Mouse (Mus musculus) midbrain, postnatal 0 days (tissue): ENCODE data around the gene Cisd2. TPM values are rescaled to one million over a fixed set of nuclear protein-coding genes. Genes with fewer than 3 reads are reported as not detected.
A peak's percentile ranks its signal among the peaks of the same experiment; 100 is the strongest.

Experiments used
- ATAC-seq: fragments of 200-750 bp; cut with Nextera tagmentation; 2 replicates; pipeline ENCODE4 v1.8.0; 2017; ENCODE audit warnings: moderate number of reproducible peaks, mild to moderate bottlenecking, moderate TSS enrichment, moderate library complexity; ENCODE audit not compliant: low FRiP score
- DNase-seq: peaks from one replicate; pipeline ENCODE4 v3.0.0-alpha.2; 2015; ENCODE audit warnings: low spot score
- H3K27ac ChIP-seq: fragments of 300-500 bp; sonication (generic); 2 replicates; pipeline ENCODE4 v1.5.1; 2014; ENCODE audit warnings: low read depth, mild to moderate bottlenecking, low read length, mixed read lengths
- H3K27me3 ChIP-seq: fragments of 300-500 bp; sonication (generic); 2 replicates; pipeline ENCODE4 v1.6.1; 2014; ENCODE audit warnings: low read length, control low read depth, mixed read lengths; ENCODE audit not compliant: insufficient read depth
- H3K36me3 ChIP-seq: fragments of 300-500 bp; sonication (generic); 2 replicates; pipeline ENCODE4 v1.6.1; 2014; ENCODE audit warnings: low read length, control low read depth, mixed read lengths; ENCODE audit not compliant: insufficient read depth
- H3K4me1 ChIP-seq: fragments of 300-500 bp; sonication (generic); 2 replicates; pipeline ENCODE4 v1.6.1; 2014; ENCODE audit warnings: mild to moderate bottlenecking, control low read depth, antibody characterized with exemption, low read length, mixed read lengths; ENCODE audit not compliant: insufficient read depth
- H3K4me2 ChIP-seq: fragments of 300-500 bp; sonication (generic); 2 replicates; pipeline ENCODE4 v1.6.1; 2014; ENCODE audit warnings: low read depth, mild to moderate bottlenecking, low read length, mixed read lengths; ENCODE audit not compliant: poor library complexity, severe bottlenecking
- H3K4me3 ChIP-seq: fragments of 300-500 bp; sonication (generic); 2 replicates; pipeline ENCODE4 v1.5.1; 2014; ENCODE audit warnings: low read depth, mild to moderate bottlenecking, low read length, moderate library complexity
- H3K9ac ChIP-seq: fragments of 300-500 bp; sonication (generic); replicated peaks from 2 replicates; pipeline ENCODE4 v1.6.1; 2014; ENCODE audit warnings: mild to moderate bottlenecking, low read length, moderate library complexity, mixed read lengths; ENCODE audit not compliant: poor library complexity, severe bottlenecking
- H3K9me3 ChIP-seq: fragments of 300-500 bp; sonication (generic); 2 replicates; pipeline ENCODE4 v1.6.1; 2016; ENCODE audit warnings: low read length, control low read depth
- CTCF ChIP-seq: IDR thresholded peaks from 2 replicates; pipeline ENCODE4 v1.5.1; 2016; ENCODE audit warnings: antibody characterized with exemption, mild to moderate bottlenecking
- WGBS: fragments of 180-500 bp; shearing (Covaris S2); extraction: QIAGEN DNeasy Blood & Tissue Kit; methylation state at CpG from one replicate; pipeline ENCODE4 v1.1.7; 2014; 5-methylcytosine and 5-hydroxymethylcytosine counted together
- polyA plus RNA-seq: library from polyadenylated mRNA; unstranded; fragments of >200 nt; fragmentation: Nextera tagmentation; extraction: Ambion mirVana; gene quantifications from 2 replicates; pipeline ENCODE4 v1.2.1, GENCODE M21; 2015
- total RNA-seq: library from RNA; depleted of rRNA; stranded (reverse); fragments of >200 nt; gene quantifications from 2 replicates; pipeline ENCODE4 v1.2.3, GENCODE M21; 2014; rRNA removed

The Cisd2 gene
- total RNA-seq = 26.8 and 31.7 TPM in 2 replicates
- 40.0 and 43.7 TPM in 2 replicates for polyA plus RNA-seq

DNA sequence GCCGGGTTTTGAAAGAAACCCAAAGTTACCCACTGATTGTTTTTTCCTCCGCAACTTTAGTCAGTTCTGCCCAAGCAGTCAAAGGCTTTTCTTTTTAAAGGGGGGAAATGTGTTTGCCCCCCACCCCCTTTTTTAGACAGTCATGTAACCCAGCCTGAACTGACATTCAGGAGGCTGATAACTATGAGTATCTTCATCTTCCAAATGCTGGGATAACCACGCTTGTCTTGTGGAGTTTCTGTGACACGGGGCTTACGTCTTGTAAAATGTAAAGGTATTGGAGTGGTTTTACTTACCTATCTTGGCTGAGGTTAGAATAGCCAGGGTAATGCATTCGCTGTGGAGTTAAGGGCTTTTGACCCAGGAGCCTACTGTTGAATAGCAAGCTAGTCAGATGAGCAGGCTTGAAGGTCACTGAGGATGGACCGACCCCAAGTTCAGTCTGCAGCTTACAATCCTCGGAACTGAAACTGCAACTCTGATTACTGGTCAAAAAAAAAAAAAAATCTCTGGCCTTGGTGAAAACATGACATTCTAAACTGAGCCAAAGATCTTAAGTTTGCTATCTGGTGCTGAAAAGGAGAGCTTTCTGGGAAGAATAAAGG lies at the start of gene Cisd2:
TSS of gene Cisd2 (minus strand) at position 318 of the 605 bp plus-strand sequence.
- H3K4me1 ChIP-seq = peaks cover 2% of the 10 kb centered on the region; the same call in 1 of the 2 replicates
- TF ChIP-seq CTCF = no peak
- peak within 1 kb of the TSS; percentile 70 for H3K4me3 ChIP-seq
- H3K4me2 ChIP-seq = peak within 1 kb of the TSS; percentile 83
- WGBS = 3% methylated on average over 8 of the region's 8 CpGs
- ATAC-seq = peak; percentile 21
- no peaks in the 10 kb centered on the region for H3K9me3 ChIP-seq
- H3K36me3 ChIP-seq = no peaks in the 10 kb centered on the region
- peak within 1 kb of the TSS; percentile 97 for H3K27ac ChIP-seq
- H3K27me3 ChIP-seq = no peaks in the 10 kb centered on the region
- H3K9ac ChIP-seq = peak within 1 kb of the TSS; percentile 75
- no peak for DNase-seq

- no peak for DNase-seq
- no peaks in the 10 kb centered on the region for H3K4me1 ChIP-seq
- 82% methylated on average over 1 of the region's 1 CpGs for WGBS
- H3K27me3 ChIP-seq = no peaks in the 10 kb centered on the region
- H3K4me3 ChIP-seq = no peak overlapping the region
- H3K27ac ChIP-seq = no peak overlapping the region
- ATAC-seq = no peak
- H3K4me2 ChIP-seq = no peak overlapping the region
- no peaks in the 10 kb centered on the region for H3K36me3 ChIP-seq
- no peak for TF ChIP-seq CTCF
- H3K9me3 ChIP-seq = no peaks in the 10 kb centered on the region
- H3K9ac ChIP-seq = no peak overlapping the region
Observed at GRCm38 (mm10) chr3:135470823-135471222, 47.1 kb upstream of the Cisd2 start.

DNA sequence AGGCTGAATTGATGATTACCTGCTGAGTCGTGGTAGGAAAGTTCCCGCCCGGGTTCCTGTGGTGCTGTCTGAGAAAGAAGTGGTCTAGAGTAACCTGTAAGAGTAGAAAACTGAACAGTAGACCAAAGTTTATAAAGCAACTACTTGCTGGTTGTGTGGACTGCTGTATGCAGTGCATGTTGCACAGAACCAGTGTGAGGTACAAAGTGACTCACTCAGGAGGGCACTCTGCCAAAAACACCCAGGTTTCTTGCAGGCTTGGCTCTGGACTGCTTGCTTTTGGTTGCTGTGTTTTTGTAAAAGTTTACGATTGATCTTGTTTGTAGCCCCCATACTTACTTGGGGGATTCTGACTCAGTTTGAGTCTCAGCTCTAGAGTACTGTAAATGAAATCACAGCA lies 46.2 kb upstream of the Cisd2 start:
- no peaks in the 10 kb centered on the region for H3K36me3 ChIP-seq
- H3K4me2 ChIP-seq = no peak overlapping the region
- no peak overlapping the region for H3K9ac ChIP-seq
- no peak overlapping the region for H3K4me3 ChIP-seq
- H3K4me1 ChIP-seq = no peaks in the 10 kb centered on the region
- DNase-seq (peak; percentile 70), ATAC-seq (no peak)
- H3K9me3 ChIP-seq = no peaks in the 10 kb centered on the region
- 49% methylated on average over 4 of the region's 4 CpGs for WGBS
- H3K27ac ChIP-seq = no peak overlapping the region
- TF ChIP-seq CTCF = no peak
- H3K27me3 ChIP-seq = no peaks in the 10 kb centered on the region

DNA sequence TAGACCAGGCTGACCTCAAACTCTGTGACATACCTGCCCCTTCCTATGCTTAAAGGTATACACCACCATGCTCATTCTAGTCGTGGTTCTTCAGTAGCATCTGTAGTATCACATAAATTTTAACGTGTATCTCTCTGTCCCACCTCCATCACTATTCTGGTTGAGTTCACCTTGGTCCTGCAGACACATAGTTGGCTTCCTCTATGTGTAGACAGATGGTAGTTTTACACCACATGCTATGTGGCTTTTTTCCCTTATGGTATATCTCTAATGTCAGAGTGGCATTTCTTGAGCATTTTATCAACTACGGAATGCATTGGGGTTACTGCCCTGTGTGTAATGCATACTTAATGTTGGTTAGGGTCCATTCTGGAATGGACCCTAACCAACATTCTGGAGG lies 45.4 kb upstream of the Cisd2 start:
- ATAC-seq (no peak), DNase-seq (no peak)
- no peak for TF ChIP-seq CTCF
- Histone ChIP-seq H3K27ac (no peak overlapping the region), H3K27me3 (no peaks in the 10 kb centered on the region), H3K9me3 (no peaks in the 10 kb centered on the region), H3K36me3 (peaks cover 2% of the 10 kb centered on the region; the same call in 1 of the 2 replicates), H3K4me1 (no peaks in the 10 kb centered on the region), H3K4me2 (no peak overlapping the region), H3K4me3 (no peak overlapping the region), H3K9ac (no peak overlapping the region)
- WGBS = 57% methylated on average over 3 of the region's 3 CpGs

DNA sequence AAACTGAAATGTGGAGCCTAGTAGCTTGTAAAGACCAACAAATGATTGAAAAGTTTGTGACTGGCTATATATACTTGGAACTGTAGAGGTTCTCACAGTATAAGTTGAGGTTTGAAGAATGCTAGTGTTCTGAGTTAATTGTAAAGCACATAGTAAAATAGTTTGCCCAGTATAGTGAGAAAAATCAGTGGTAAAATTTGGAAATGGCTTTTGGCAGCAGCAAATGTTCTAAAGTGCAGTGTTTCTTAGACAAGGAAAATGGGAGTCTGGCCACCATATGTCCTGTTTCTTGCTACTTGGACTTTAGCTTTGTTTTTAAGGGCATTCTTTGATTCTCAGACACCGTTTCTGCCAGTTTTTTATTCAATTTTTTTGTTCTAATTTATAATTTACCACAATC lies 44.7 kb upstream of the Cisd2 start:
- no peak overlapping the region for H3K4me3 ChIP-seq
- no peak overlapping the region for H3K9ac ChIP-seq
- H3K36me3 ChIP-seq = peaks cover 2% of the 10 kb centered on the region; the same call in 1 of the 2 replicates
- H3K27me3 ChIP-seq = no peaks in the 10 kb centered on the region
- no peaks in the 10 kb centered on the region for H3K9me3 ChIP-seq
- ATAC-seq (no peak), DNase-seq (no peak)
- no peaks in the 10 kb centered on the region for H3K4me1 ChIP-seq
- no peak overlapping the region for H3K27ac ChIP-seq
- TF ChIP-seq CTCF = no peak
- H3K4me2 ChIP-seq = no peak overlapping the region
- 94% methylated on average over 1 of the region's 1 CpGs for WGBS

- no peak overlapping the region for H3K27ac ChIP-seq
- no peaks in the 10 kb centered on the region for H3K9me3 ChIP-seq
- H3K4me1 ChIP-seq = no peaks in the 10 kb centered on the region
- no peak for ATAC-seq
- H3K27me3 ChIP-seq = no peaks in the 10 kb centered on the region
- H3K4me2 ChIP-seq = no peak overlapping the region
- peaks cover 3% of the 10 kb centered on the region for H3K36me3 ChIP-seq
- no peak overlapping the region for H3K9ac ChIP-seq
- no peak for TF ChIP-seq CTCF
- no peak overlapping the region for H3K4me3 ChIP-seq
- no peak for DNase-seq
Observed at GRCm38 (mm10) chr3:135458981-135459380, 35.3 kb upstream of the Cisd2 start.
